Mouse (Mus musculus): ENCODE measurements at regions not wholly inside any gene's neighbourhood (a gene's known extent, or its start where the extent isn't known, plus 50 kb on each side); places are given as distances from the start of the nearest gene placed in this dataset.
"Not testable (repeated sequence)": the region's sequence is repeated elsewhere in the genome, so short reads cannot be mapped to it uniquely, and the experiment has no call there.

DNA sequence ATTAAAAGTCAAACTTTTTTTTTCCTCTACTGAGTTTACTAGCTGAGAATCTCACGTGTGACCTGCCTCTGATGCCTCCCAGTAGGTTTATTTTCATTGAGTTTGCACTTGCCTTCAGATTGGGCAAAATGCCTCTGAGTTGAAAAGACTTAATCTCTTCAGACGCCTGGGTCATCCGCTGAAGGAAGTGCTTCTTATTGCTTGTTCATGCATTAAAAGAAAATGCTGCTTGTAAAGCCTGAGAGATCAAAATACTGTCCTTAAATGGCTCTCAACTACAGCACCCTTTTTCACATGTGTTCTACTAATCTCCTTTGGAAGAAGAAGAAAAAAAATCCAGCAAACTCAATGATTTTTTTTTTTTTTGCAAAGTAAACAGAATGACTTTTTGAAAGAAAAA is 351.5 kb downstream of the Kcnh5 start:
- TF ChIP-seq POLR2A (IDR thresholded peaks at IDR 0.05; ENCODE audit: borderline replicate concordance, low read depth, low read length) (no peak), CTCF (IDR thresholded peaks at IDR 0.05; ENCODE audit: low read depth, low read length) (no peak)
- no peak overlapping the region; the same call in 1 of the 2 replicates for H3K4me3 ChIP-seq (ENCODE audit: insufficient read depth, low read length)
- peak overlapping the region; percentile 85 for H3K27ac ChIP-seq (ENCODE audit: insufficient read depth, low read depth, low read length)
- H3K4me1 ChIP-seq (ENCODE audit: control insufficient read depth, insufficient read depth, low read length), result peaks cover 7% of the 10 kb centered on the region

DNA sequence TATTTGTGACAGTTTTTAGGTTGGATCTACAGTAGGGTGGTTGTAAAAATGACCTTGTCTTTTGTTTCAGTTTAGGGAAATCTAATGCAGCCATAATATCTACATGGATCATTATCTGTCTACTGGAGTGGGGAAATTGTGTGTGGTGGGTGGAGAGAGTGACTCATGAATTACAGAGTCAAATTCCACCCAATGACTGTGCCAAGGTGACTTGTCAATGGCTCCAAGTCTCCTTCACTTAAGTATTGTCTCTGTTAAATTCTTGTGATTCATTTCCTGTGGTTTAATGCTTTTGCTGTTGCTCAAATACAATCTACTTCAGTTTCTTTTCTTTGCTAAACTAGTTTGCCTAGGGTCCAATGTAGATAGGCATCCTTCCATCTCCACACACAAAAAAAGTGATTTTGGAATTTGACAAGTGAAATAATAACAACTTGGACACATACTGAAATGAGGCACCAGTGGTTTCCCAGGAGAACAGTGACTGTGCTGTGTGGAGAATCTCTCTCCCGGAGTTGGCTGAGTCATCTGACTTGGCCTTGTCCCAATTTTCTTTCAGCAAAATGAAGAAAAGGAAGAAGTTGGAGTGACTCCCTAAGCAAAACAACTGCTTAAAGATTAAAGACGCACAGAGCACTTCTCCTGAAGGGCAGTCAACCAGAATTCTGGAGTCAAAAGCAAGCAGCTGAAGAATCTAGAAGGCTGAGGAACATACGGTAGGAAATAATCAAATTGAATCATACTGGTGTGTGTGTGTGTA is 352.2 kb downstream of the Kcnh5 start:
- Histone ChIP-seq H3K27ac (ENCODE audit: insufficient read depth, low read depth, low read length) (peak overlapping the region; percentile 85), H3K4me3 (ENCODE audit: insufficient read depth, low read length) (peak overlapping the region; percentile 15), H3K4me1 (ENCODE audit: control insufficient read depth, insufficient read depth, low read length) (peaks cover 7% of the 10 kb centered on the region)
- TF ChIP-seq CTCF (IDR thresholded peaks at IDR 0.05; ENCODE audit: low read depth, low read length), result no peak
- TF ChIP-seq POLR2A (IDR thresholded peaks at IDR 0.05; ENCODE audit: borderline replicate concordance, low read depth, low read length), result no peak

DNA sequence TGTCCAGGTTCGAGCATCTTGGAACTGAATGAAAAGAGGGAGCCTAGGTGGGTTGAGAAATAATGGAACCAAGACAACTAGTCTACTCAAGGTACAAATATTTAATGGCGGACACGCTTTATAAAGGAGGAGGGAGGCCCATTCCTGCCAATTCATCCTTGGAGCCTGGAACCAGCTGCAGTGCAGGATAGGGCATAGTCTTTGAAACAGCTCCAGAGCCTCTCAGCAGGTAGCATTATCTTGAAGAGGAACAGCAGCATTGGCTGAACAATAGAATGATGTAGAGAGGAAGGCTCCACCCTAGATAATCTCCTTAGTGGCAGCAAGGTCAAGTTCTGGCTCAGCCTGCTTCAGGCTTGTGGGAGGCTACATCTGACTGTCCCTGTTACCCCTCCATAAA is 361.0 kb downstream of the Kcnh5 start:
- not testable (repeated sequence) for H3K4me3 ChIP-seq (ENCODE audit: insufficient read depth, low read length); H3K27ac ChIP-seq (ENCODE audit: insufficient read depth, low read depth, low read length); H3K4me1 ChIP-seq (ENCODE audit: control insufficient read depth, insufficient read depth, low read length)

DNA sequence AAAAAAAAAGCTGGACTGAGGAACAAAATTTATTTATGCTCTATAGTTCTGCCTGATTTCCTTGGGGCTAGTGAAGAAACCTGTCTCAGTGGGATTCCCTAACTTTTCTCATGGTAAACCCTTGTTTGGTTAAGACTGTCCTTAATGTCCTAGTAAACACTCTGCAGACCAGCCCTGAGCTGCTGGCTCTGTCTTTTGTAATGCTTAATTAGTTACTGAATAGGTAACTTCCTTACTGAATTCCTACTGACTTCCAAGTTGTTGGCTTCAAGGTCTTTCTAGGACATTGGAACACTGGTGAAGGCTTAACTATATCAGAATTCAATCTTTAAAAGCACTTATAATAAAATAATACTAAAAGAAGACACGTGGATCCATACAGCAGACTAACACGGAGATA is 368.6 kb downstream of the Kcnh5 start:
- not testable (repeated sequence) for H3K27ac ChIP-seq (ENCODE audit: insufficient read depth, low read depth, low read length); H3K4me3 ChIP-seq (ENCODE audit: insufficient read depth, low read length); H3K4me1 ChIP-seq (ENCODE audit: control insufficient read depth, insufficient read depth, low read length)

DNA sequence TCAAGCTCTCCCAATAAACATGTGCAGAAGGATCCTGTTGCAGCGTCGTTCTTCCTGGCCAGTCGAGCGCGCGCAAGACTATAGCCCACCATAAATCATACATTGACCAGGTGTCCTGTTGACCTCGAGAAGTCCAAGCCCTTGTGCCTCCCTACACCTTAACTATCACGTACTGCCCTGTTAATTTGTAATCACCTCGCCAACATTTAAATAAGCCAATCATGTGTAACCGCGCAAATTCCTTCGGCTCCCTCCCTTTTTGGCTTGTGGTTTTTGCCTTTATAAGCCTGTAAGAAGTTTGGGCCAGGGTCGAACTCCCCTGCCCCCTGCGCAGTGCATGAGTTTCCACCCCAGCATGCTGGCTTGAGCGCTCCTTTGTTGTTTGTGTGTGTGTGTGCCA is 369.2 kb downstream of the Kcnh5 start:
- H3K4me1 ChIP-seq (ENCODE audit: control insufficient read depth, insufficient read depth, low read length); H3K27ac ChIP-seq (ENCODE audit: insufficient read depth, low read depth, low read length); H3K4me3 ChIP-seq (ENCODE audit: insufficient read depth, low read length): not testable (repeated sequence)

DNA sequence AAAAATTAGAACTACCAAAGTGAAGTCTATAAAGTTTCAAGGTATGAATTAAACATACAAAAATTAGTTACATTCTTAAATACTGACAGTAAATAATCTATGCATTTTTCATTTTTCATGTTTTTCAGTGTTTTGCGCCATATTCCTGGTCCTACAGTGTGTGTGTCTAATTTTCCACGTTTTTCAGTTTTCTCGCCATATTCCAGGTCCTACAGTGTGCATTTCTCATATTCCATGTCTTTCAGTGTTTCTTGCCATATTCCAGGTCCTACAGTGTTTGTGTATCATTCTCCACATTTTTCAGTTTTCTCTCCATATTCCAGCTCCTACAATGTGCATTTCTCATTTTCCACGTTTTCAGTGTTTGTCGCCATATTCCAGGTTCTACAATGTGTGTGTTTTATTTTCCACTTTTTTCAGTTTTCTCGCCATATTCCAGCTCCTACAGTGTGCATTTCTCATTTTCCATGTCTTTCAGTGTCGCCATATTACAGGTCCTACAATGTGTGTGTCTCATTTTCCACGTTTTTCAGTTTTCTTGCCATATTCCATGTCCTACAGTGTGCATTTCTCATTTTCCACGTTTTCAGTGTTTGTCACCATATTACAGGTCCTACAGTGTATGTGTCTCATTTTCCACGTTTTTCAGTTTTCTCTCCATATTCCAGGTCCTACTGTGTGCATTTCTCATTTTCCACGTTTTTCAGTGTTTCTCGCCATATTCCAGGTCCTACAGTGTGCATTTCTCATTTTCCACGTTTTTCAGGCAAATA is 373.2 kb downstream of the Kcnh5 start:
- Histone ChIP-seq H3K4me3 (ENCODE audit: insufficient read depth, low read length) (no peak overlapping the region), H3K4me1 (ENCODE audit: control insufficient read depth, insufficient read depth, low read length) (no peaks in the 10 kb centered on the region), H3K27ac (ENCODE audit: insufficient read depth, low read depth, low read length) (no peak overlapping the region)
- TF ChIP-seq POLR2A (IDR thresholded peaks at IDR 0.05; ENCODE audit: borderline replicate concordance, low read depth, low read length) (no peak), CTCF (IDR thresholded peaks at IDR 0.05; ENCODE audit: low read depth, low read length) (no peak)

DNA sequence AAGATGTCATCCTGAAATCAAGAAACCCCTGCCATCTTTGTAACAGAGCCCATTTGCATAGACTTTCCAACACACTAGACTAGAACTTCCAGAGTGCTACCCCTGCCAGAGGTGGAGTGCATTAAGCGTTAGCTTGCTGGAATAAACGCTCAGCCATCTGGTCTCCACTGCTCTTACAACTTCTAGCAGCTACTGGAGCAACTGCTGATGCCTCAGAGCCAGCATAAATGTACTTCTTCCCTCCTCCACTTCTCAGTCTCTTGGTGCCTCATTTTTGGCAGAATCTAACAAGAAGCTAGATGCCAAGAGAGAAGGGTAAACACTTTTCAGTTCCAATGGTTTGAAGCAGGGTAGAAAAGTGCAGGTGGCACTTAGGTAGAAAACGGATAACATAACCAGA is 385.1 kb downstream of the Kcnh5 start:
- TF ChIP-seq CTCF (IDR thresholded peaks at IDR 0.05; ENCODE audit: low read depth, low read length), result no peak
- TF ChIP-seq POLR2A (IDR thresholded peaks at IDR 0.05; ENCODE audit: borderline replicate concordance, low read depth, low read length), result no peak
- H3K4me3 ChIP-seq (ENCODE audit: insufficient read depth, low read length), result no peak overlapping the region
- H3K4me1 ChIP-seq (ENCODE audit: control insufficient read depth, insufficient read depth, low read length), result no peaks in the 10 kb centered on the region
- no peak overlapping the region for H3K27ac ChIP-seq (ENCODE audit: insufficient read depth, low read depth, low read length)

DNA sequence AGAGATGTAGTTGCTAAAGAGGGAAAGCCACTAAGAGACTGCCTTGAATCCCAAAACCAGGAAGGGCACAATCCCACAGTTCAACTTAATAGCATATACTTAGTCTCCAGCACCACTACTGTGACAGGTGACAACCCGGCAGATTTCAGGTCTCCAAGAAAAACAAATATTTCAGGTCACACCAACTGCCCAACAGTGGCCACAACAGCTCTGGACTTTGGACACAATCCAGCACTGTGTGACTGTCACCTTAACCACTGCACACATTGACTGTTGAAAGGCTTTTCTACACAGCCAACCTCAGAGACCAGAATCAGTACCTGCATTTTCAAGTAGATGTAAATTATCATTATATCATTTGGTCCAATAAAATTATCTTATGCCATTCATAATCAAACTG is 414.8 kb downstream of the Kcnh5 start:
- no peak for TF ChIP-seq CTCF (IDR thresholded peaks at IDR 0.05; ENCODE audit: low read depth, low read length)
- no peak for TF ChIP-seq POLR2A (IDR thresholded peaks at IDR 0.05; ENCODE audit: borderline replicate concordance, low read depth, low read length)
- no peaks in the 10 kb centered on the region for H3K4me1 ChIP-seq (ENCODE audit: control insufficient read depth, insufficient read depth, low read length)
- H3K4me3 ChIP-seq (ENCODE audit: insufficient read depth, low read length), result no peak overlapping the region
- no peak overlapping the region for H3K27ac ChIP-seq (ENCODE audit: insufficient read depth, low read depth, low read length)

DNA sequence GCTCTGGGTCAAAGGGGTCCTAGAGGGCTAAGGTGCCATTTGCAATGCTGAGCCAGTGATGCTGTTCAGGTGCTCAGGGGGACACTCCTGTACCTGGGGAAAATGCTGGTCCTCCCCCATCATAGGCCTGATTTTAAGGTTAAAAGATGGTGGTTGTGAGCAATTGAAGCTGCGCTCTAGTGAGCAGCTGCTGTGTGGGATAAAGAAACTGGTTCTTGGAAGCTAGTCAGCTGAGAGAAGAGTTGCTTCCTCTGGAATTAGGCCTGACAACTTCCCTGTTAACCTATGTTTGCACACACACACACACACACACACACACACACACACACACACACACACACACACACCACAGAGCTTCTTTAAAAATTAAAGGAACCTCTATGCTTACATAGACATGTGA is 428.9 kb upstream of the Gm11042 start:
- H3K4me1 ChIP-seq (ENCODE audit: control insufficient read depth, insufficient read depth, low read length), result peaks cover 3% of the 10 kb centered on the region
- H3K4me3 ChIP-seq (ENCODE audit: insufficient read depth, low read length), result no peak overlapping the region
- no peak for TF ChIP-seq CTCF (IDR thresholded peaks at IDR 0.05; ENCODE audit: low read depth, low read length)
- TF ChIP-seq POLR2A (IDR thresholded peaks at IDR 0.05; ENCODE audit: borderline replicate concordance, low read depth, low read length), result no peak
- no peak overlapping the region for H3K27ac ChIP-seq (ENCODE audit: insufficient read depth, low read depth, low read length)

DNA sequence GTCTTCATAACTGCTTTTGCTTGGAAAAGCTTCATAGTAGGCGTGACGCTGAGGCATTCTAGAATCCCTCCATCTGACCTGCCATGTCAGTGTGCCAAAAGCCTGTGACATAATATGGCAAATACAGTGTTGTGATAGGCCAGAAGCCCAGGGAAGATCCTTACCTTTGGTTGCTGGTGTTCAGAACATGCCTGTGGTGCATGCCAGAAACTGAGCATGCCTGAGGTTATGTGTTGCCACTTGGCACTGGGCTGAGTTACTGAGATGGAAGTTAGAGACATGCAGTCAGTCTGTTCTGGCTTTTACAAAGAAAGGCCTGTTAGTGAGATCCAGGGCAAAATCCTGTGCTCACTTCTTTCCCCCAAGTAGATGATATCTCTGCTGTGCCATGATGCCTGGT is 412.7 kb upstream of the Gm11042 start:
- H3K4me1 ChIP-seq (ENCODE audit: control insufficient read depth, insufficient read depth, low read length), result no peaks in the 10 kb centered on the region
- TF ChIP-seq POLR2A (IDR thresholded peaks at IDR 0.05; ENCODE audit: borderline replicate concordance, low read depth, low read length), result no peak
- no peak for TF ChIP-seq CTCF (IDR thresholded peaks at IDR 0.05; ENCODE audit: low read depth, low read length)
- no peak overlapping the region for H3K4me3 ChIP-seq (ENCODE audit: insufficient read depth, low read length)
- no peak overlapping the region for H3K27ac ChIP-seq (ENCODE audit: insufficient read depth, low read depth, low read length)
